Mouse (Mus musculus): Measurements from ENCODE around the gene Cryzl1.

DNA sequence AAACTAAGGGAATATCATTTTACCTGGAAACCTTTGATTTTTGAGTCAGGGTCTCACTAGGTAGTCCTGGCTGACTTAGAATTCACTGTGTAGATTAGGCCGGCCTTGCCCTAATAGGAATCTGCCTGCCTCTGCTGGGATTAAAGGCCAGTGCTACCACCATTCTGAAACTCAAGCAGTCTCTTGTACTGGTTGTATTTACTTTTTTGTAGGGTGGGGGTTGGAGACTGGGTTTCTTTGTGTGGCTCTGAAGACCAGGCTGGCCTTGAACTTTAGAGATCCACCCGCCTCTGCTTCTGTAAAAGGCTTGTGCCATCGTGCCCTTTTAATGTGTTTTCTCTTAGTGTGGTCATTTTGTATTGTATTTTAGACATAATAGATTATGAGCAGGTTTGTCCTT is 79.5 kb downstream of the Cryzl1 start:
- TF ChIP-seq CTCF (IDR thresholded peaks at IDR 0.05; ENCODE audit: low read depth, low read length), result no peak
- no peak for TF ChIP-seq POLR2AphosphoS5 (IDR thresholded peaks at IDR 0.05; ENCODE audit: insufficient replicate concordance, low read depth, low read length)
- TF ChIP-seq GATA1 (IDR thresholded peaks at IDR 0.05; ENCODE audit: borderline replicate concordance, low read length), result no peak
